Comparison of ENCODE assay signal across 23 mouse cellular contexts in genomic region chr13:51814646-51815045, GRCm38 (mm10). TPM values are rescaled to one million over a fixed set of nuclear protein-coding genes. Genes with fewer than 3 reads are reported as not detected.
DNase-seq lines count a peak whose midpoint lies in the region; ATAC-seq and TF ChIP-seq lines count a peak whose summit lies in the region.
"Had no signal": no experiment of that assay in that cellular context is flagged by ENCODE, and none has a peak within 500 bp of the region (broad histone marks: within the 10 kb centered on the region; RNA-seq: fewer than 3 reads in every experiment).

No protein-coding gene starts in this region.

- H3K4me3 ChIP-seq in forebrain, embryonic 15.5 days: no peak overlapping the region
- no peak overlapping the region for H3K4me3 ChIP-seq in forebrain, embryonic 11.5 days (ENCODE audit: low read depth, low read length)
- no peak overlapping the region for H3K4me3 ChIP-seq in thymus, adult 2 months (ENCODE audit: control insufficient read depth, insufficient read depth, low read length)
- H3K4me3 ChIP-seq in hindbrain, embryonic 16.5 days (ENCODE audit: low read length): no peak overlapping the region
- H3K4me3 ChIP-seq: embryonic facial prominence, embryonic 15.5 days; erythroblast, embryonic 14.5 days; forebrain, embryonic 10.5 days; heart, adult 2 months; heart, embryonic 15.5 days; hindbrain, embryonic 15.5 days had no signal

- ATAC-seq in forebrain, embryonic 15.5 days (replicated peaks): no peak
- ATAC-seq in forebrain, embryonic 11.5 days (replicated peaks; ENCODE audit: low FRiP score): no peak
- ATAC-seq in activated CD4-positive, CD25-positive, alpha-beta regulatory T cell, adult 4 months: peak; percentile 38
- ATAC-seq in hindbrain, embryonic 16.5 days: no peak
- ATAC-seq: intestine, embryonic 16.5 days had no signal

- H3K36me3 ChIP-seq in forebrain, embryonic 15.5 days: no peaks in the 10 kb centered on the region
- H3K36me3 ChIP-seq in forebrain, embryonic 11.5 days (ENCODE audit: control insufficient read depth, insufficient read depth, low read length): no peaks in the 10 kb centered on the region
- H3K36me3 ChIP-seq in thymus, adult 2 months (ENCODE audit: control insufficient read depth, insufficient read depth, low read length): no peaks in the 10 kb centered on the region
- no peaks in the 10 kb centered on the region for H3K36me3 ChIP-seq in hindbrain, embryonic 16.5 days (ENCODE audit: control insufficient read depth, insufficient read depth, low read length)
- H3K36me3 ChIP-seq: embryonic facial prominence, embryonic 15.5 days; forebrain, embryonic 10.5 days; heart, embryonic 15.5 days; hindbrain, embryonic 15.5 days had no signal

- WGBS in forebrain, embryonic 15.5 days: 87% methylated on average over 6 of the region's 6 CpGs
- WGBS in forebrain, embryonic 11.5 days: 94% methylated on average over 6 of the region's 6 CpGs
- WGBS in thymus, adult 2 months: 77% methylated on average over 6 of the region's 6 CpGs
- 82% methylated on average over 6 of the region's 6 CpGs for WGBS in hindbrain, embryonic 16.5 days

- TF ChIP-seq POLR2A in thymus, adult 2 months (IDR thresholded peaks at IDR 0.05; ENCODE audit: control insufficient read depth, extremely low read depth, insufficient read depth, low read length, poor library complexity): no peak

- no peak for DNase-seq in forebrain, embryonic 11.5 days (ENCODE audit: low spot score)
- DNase-seq in thymus, adult 2 months: no peak
- no peak for DNase-seq in thymus, postnatal 0 days (ENCODE audit: low spot score)
- DNase-seq in testis, postnatal 14 days (ENCODE audit: low spot score): no peak
- DNase-seq: adrenal gland, adult 2 months; adrenal gland, postnatal 25 days; cerebellum, adult 2 months; cerebellum, postnatal 14 days; gastrocnemius, postnatal 14 days; heart, postnatal 14 days; kidney, adult 2 months had no signal

- 0 out of 2 replicates have a peak overlapping the region, but pooled peaks have one; percentile 35 for H3K27ac ChIP-seq in forebrain, embryonic 15.5 days (replicated peaks)
- no peak overlapping the region for H3K27ac ChIP-seq in forebrain, embryonic 11.5 days (ENCODE audit: low read depth, low read length)
- H3K27ac ChIP-seq in thymus, adult 2 months (ENCODE audit: control insufficient read depth, insufficient read depth, low read length): peak overlapping the region; percentile 54
- H3K27ac ChIP-seq in hindbrain, embryonic 16.5 days (ENCODE audit: low read depth, low read length): no peak overlapping the region
- H3K27ac ChIP-seq: embryonic facial prominence, embryonic 15.5 days; forebrain, embryonic 10.5 days; heart, adult 2 months; heart, embryonic 15.5 days; hindbrain, embryonic 15.5 days had no signal

- H3K4me1 ChIP-seq in forebrain, embryonic 15.5 days: peaks cover 26% of the 10 kb centered on the region
- H3K4me1 ChIP-seq in forebrain, embryonic 11.5 days (replicated peaks; ENCODE audit: control insufficient read depth, insufficient read depth, low read length): peaks cover 6% of the 10 kb centered on the region; the same call in 1 of the 2 replicates
- peaks cover 26% of the 10 kb centered on the region for H3K4me1 ChIP-seq in thymus, adult 2 months (replicated peaks; ENCODE audit: control insufficient read depth, insufficient read depth, low read length)
- peaks cover 8% of the 10 kb centered on the region for H3K4me1 ChIP-seq in hindbrain, embryonic 16.5 days (ENCODE audit: control insufficient read depth, insufficient read depth, low read depth, low read length)

- H3K9me3 ChIP-seq in forebrain, embryonic 15.5 days: no peaks in the 10 kb centered on the region
- H3K9me3 ChIP-seq in forebrain, embryonic 11.5 days (ENCODE audit: control insufficient read depth, low read length): no peaks in the 10 kb centered on the region
- H3K9me3 ChIP-seq in hindbrain, embryonic 16.5 days (ENCODE audit: control insufficient read depth, low read length): no peaks in the 10 kb centered on the region
- H3K9me3 ChIP-seq: embryonic facial prominence, embryonic 15.5 days; forebrain, embryonic 10.5 days; heart, embryonic 15.5 days; hindbrain, embryonic 15.5 days had no signal

- TF ChIP-seq CTCF in thymus, adult 2 months (IDR thresholded peaks at IDR 0.05; ENCODE audit: borderline replicate concordance, control insufficient read depth, extremely low read depth, insufficient read depth, low read length, poor library complexity): no peak

- no peak overlapping the region for H3K4me2 ChIP-seq in forebrain, embryonic 15.5 days (replicated peaks)
- no peak overlapping the region for H3K4me2 ChIP-seq in forebrain, embryonic 11.5 days (ENCODE audit: low read depth, low read length, severe bottlenecking)
- H3K4me2 ChIP-seq in hindbrain, embryonic 16.5 days (ENCODE audit: low read length): no peak overlapping the region
- H3K4me2 ChIP-seq: embryonic facial prominence, embryonic 15.5 days; heart, embryonic 11.5 days; heart, embryonic 15.5 days; hindbrain, embryonic 15.5 days had no signal

- H3K9ac ChIP-seq in forebrain, embryonic 15.5 days (replicated peaks): no peak overlapping the region
- H3K9ac ChIP-seq in forebrain, embryonic 11.5 days (ENCODE audit: low read length): no peak overlapping the region
- no peak overlapping the region for H3K9ac ChIP-seq in hindbrain, embryonic 16.5 days (ENCODE audit: low read depth, low read length)
- H3K9ac ChIP-seq: embryonic facial prominence, embryonic 15.5 days; heart, embryonic 15.5 days; hindbrain, embryonic 15.5 days had no signal

- no peaks in the 10 kb centered on the region for H3K27me3 ChIP-seq in forebrain, embryonic 15.5 days
- no peaks in the 10 kb centered on the region for H3K27me3 ChIP-seq in forebrain, embryonic 11.5 days (ENCODE audit: control insufficient read depth, insufficient read depth, low read length)
- H3K27me3 ChIP-seq in thymus, adult 2 months (ENCODE audit: control insufficient read depth, insufficient read depth, low read length): no peaks in the 10 kb centered on the region
- no peaks in the 10 kb centered on the region for H3K27me3 ChIP-seq in hindbrain, embryonic 16.5 days (replicated peaks; ENCODE audit: control insufficient read depth, insufficient read depth, low read length)
- H3K27me3 ChIP-seq: embryonic facial prominence, embryonic 15.5 days; heart, embryonic 15.5 days; hindbrain, embryonic 15.5 days; Patski had no signal

RNA-seq across cellular contexts. Expression of gene Sema4d, which starts 21.1 kb away (rescaled TPM):
- polyA plus RNA-seq in forebrain, embryonic 15.5 days (2015; fragmentation: Nextera tagmentation; extraction: Ambion mirVana): 18.7 and 20.7 TPM in 2 replicates
- 8.3 and 8.4 TPM in 2 replicates for polyA plus RNA-seq in forebrain, embryonic 11.5 days (2014; fragmentation: Nextera tagmentation; extraction: Ambion mirVana)
- polyA plus RNA-seq in thymus, adult 2 months (2012; rRNA removed): 156 and 182 TPM in 2 replicates
- polyA plus RNA-seq in thymus, postnatal 0 days (2015; fragmentation: Nextera tagmentation; extraction: Ambion mirVana): 55.9 and 58.5 TPM in 2 replicates
- 100 to 1,000 TPM; 127 to 150 TPM for polyA plus RNA-seq in activated CD4-positive, CD25-positive, alpha-beta regulatory T cell, adult 4 months (2017; shearing (Covaris generic))
- 14.3 and 17.9 TPM in 2 replicates for polyA plus RNA-seq in hindbrain, embryonic 16.5 days (2015; fragmentation: Nextera tagmentation; extraction: Ambion mirVana)

RNA-seq across cellular contexts. Expression of gene Gadd45g, which starts 31.8 kb away (rescaled TPM):
- 145 and 167 TPM in 2 replicates for polyA plus RNA-seq in forebrain, embryonic 15.5 days (2015; fragmentation: Nextera tagmentation; extraction: Ambion mirVana)
- polyA plus RNA-seq in forebrain, embryonic 11.5 days (2014; fragmentation: Nextera tagmentation; extraction: Ambion mirVana): 157 and 169 TPM in 2 replicates
- polyA plus RNA-seq in thymus, adult 2 months (2012; rRNA removed): 15.0 and 16.2 TPM in 2 replicates
- 14.2 and 16.1 TPM in 2 replicates for polyA plus RNA-seq in thymus, postnatal 0 days (2015; fragmentation: Nextera tagmentation; extraction: Ambion mirVana)
- polyA plus RNA-seq in activated CD4-positive, CD25-positive, alpha-beta regulatory T cell, adult 4 months (2017; shearing (Covaris generic)): 10 to 100 TPM; 19.4 to 27.4 TPM
- polyA plus RNA-seq in hindbrain, embryonic 16.5 days (2015; fragmentation: Nextera tagmentation; extraction: Ambion mirVana): 46.4 and 52.2 TPM in 2 replicates

Comparison
In these comparisons a context has a peak if more than half of its experiments do, and no peak if none do; other contexts are left out.
1. H3K27ac ChIP-seq: peak in forebrain, embryonic 15.5 days (single experiment) and thymus, adult 2 months (single experiment); none in forebrain, embryonic 11.5 days (single experiment) and hindbrain, embryonic 16.5 days (single experiment).